Mouse (Mus musculus) cerebellum, adult 2 months (tissue): ENCODE measurements around the gene Bcl2l13. TPM values are rescaled to one million over a fixed set of nuclear protein-coding genes. Genes with fewer than 3 reads are reported as not detected.
"Not testable (repeated sequence)": the region's sequence is repeated elsewhere in the genome, so short reads cannot be mapped to it uniquely, and the experiment has no call there.

Experiments
- DNase-seq, 2 experiments: peaks; one replicate each; pipeline ENCODE4 v3.0.0; 2021
- H3K27ac ChIP-seq: fragments of 200-500 bp; 2 replicates; pipeline ENCODE4 v1.5.1; 2012; ENCODE audit warnings: low read length, control low read depth, inconsistent platforms; ENCODE audit not compliant: insufficient read depth
- H3K27me3 ChIP-seq: fragments of 200-500 bp; 2 replicates; pipeline ENCODE4 v1.6.1; 2012; ENCODE audit warnings: inconsistent platforms, mild to moderate bottlenecking, low read length, moderate library complexity; ENCODE audit not compliant: control insufficient read depth, insufficient read depth
- H3K4me1 ChIP-seq: fragments of 200-500 bp; 2 replicates; pipeline ENCODE4 v1.6.1; 2011; ENCODE audit warnings: low read length; ENCODE audit not compliant: control insufficient read depth, insufficient read depth
- H3K4me3 ChIP-seq: fragments of 200-500 bp; replicated peaks from 2 replicates; pipeline ENCODE3; 2011; ENCODE audit warnings: mild to moderate bottlenecking, low read depth, low read length, control low read depth; ENCODE audit not compliant: insufficient read depth
- CTCF ChIP-seq: fragments of 200-500 bp; IDR thresholded peaks from 2 replicates; pipeline ENCODE4 v1.5.1; 2011; ENCODE audit warnings: low read depth, mild to moderate bottlenecking, control low read depth, low read length, moderate library complexity, borderline replicate concordance; ENCODE audit not compliant: insufficient read depth
- POLR2A ChIP-seq: fragments of 200-500 bp; IDR thresholded peaks from 2 replicates; pipeline ENCODE4 v1.6.1; 2011; ENCODE audit warnings: low read length, control low read depth, borderline replicate concordance; ENCODE audit not compliant: insufficient read depth
- WGBS: fragments of 180-500 bp; shearing (Covaris S2); methylation state at CpG from one replicate; pipeline ENCODE4 v1.1.7; 2018; 5-methylcytosine and 5-hydroxymethylcytosine counted together
- polyA plus RNA-seq: library from polyadenylated mRNA; depleted of rRNA; stranded (reverse); fragments of >200 nt; gene quantifications from 2 replicates; pipeline ENCODE4 v1.2.3, GENCODE M21; 2012

The Bcl2l13 gene
- polyA plus RNA-seq, 1 experiment, result 24.0 TPM

DNA sequence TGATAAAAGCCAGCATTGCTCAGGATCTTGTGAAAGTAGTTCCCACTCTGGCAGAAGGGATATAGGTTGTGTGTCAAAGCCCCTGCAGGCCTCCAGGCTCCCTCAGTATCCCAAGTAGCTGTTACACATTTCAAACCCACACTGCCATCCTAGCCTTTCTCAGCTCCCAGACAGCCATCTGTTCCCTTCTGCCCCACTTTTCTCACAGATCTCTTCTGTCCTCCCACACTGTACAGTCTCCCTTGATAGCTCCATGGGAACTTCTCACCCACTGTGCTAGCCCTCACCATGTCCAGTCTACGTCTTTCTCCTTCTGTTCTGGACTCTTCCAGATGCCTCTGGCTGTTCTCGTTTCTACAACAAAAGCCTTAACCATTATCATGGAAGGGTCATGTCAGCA lies 39.9 kb upstream of the Bcl2l13 start:
- TF ChIP-seq POLR2A (no peak), CTCF (no peak)
- DNase-seq, result peak; percentile 35 to 56
- no peaks in the 10 kb centered on the region for H3K27me3 ChIP-seq
- WGBS, result 22% methylated on average over 2 of the region's 2 CpGs
- peak overlapping the region; percentile 55 for H3K27ac ChIP-seq
- peaks cover 29% of the 10 kb centered on the region for H3K4me1 ChIP-seq
- no peak overlapping the region for H3K4me3 ChIP-seq

GRCm38 (mm10) chr6:120798019-120798418 lies 38.0 kb upstream of the Bcl2l13 start:
- Histone ChIP-seq H3K27ac (peak overlapping the region; percentile 14; the same call in 1 of the 2 replicates), H3K4me3 (no peak overlapping the region), H3K27me3 (no peaks in the 10 kb centered on the region), H3K4me1 (peaks cover 29% of the 10 kb centered on the region)
- WGBS, result 55% methylated on average over 7 of the region's 7 CpGs
- DNase-seq, result peak; percentile 48 to 74
- TF ChIP-seq CTCF (no peak), POLR2A (no peak)

GRCm38 (mm10) chr6:120798905-120799304 lies 37.1 kb upstream of the Bcl2l13 start:
- no peak for DNase-seq
- 86% methylated on average over 4 of the region's 4 CpGs for WGBS
- Histone ChIP-seq H3K27me3 (no peaks in the 10 kb centered on the region), H3K4me1 (peaks cover 29% of the 10 kb centered on the region), H3K27ac (no peak overlapping the region), H3K4me3 (no peak overlapping the region)
- no peak for TF ChIP-seq CTCF
- TF ChIP-seq POLR2A, result no peak

GRCm38 (mm10) chr6:120799581-120800041 lies 36.4 kb upstream of the Bcl2l13 start:
- no peak overlapping the region for H3K27ac ChIP-seq
- TF ChIP-seq POLR2A (no peak), CTCF (no peak)
- H3K4me3 ChIP-seq, result no peak overlapping the region
- WGBS, result 87% methylated on average over 4 of the region's 4 CpGs
- H3K27me3 ChIP-seq, result no peaks in the 10 kb centered on the region
- peaks cover 32% of the 10 kb centered on the region for H3K4me1 ChIP-seq
- no peak for DNase-seq

- no peaks in the 10 kb centered on the region for H3K27me3 ChIP-seq
Measured at GRCm38 (mm10) chr6:120806999-120807737, 28.8 kb upstream of the Bcl2l13 start.

DNA sequence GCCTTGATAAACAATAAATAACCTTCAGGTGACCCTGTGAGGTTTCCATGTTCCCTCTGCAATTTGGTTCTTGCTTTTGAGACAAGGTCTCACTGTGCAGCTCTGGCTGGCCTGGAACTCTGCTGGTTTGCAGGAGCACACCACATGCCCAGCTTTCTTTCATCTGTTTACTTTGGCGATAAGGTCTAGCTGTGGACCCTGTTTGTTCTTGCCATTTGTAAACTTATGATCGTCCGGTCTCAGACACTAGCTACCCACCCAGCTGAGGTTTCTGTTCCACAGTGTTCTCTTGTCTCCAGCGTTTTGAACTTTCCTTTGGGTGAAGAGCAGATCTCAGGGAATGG lies 28.3 kb upstream of the Bcl2l13 start:
- DNase-seq, result no peak
- no peak overlapping the region for H3K4me3 ChIP-seq
- WGBS, result 93% methylated on average over 4 of the region's 4 CpGs
- no peak for TF ChIP-seq POLR2A
- TF ChIP-seq CTCF, result no peak
- H3K4me1 ChIP-seq, result 0 out of 2 replicates have a peak, but pooled peaks cover 4% of the 10 kb centered on the region
- H3K27me3 ChIP-seq, result no peaks in the 10 kb centered on the region
- H3K27ac ChIP-seq, result no peak overlapping the region

More at GRCm38 (mm10) chr6:120806999-120807737, 28.8 kb upstream of the Bcl2l13 start:
- 87% methylated on average over 5 of the region's 5 CpGs for WGBS
- 0 out of 2 replicates have a peak, but pooled peaks cover 4% of the 10 kb centered on the region for H3K4me1 ChIP-seq
- no peak for DNase-seq
- H3K27ac ChIP-seq, result no peak overlapping the region
- TF ChIP-seq POLR2A (no peak), CTCF (no peak)
- no peak overlapping the region for H3K4me3 ChIP-seq

DNA sequence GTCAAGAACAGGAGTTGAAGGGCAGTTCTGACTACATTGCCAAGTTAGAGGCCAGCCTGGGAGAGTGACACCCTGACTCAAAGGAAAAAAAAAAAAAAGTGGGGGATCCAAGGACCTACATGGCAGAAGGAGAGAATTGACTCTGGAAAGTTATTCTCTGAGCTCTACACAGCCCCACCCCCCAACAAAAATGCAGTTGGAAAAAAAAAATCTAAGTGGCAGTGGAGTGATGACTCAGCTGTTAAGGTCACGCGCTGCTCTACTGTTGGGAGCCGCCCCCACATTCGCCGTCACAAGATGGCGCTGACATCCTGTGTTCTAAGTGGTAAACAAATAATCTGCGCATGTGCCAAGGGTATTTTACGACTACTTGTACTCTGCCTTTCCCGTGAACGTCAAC lies 24.0 kb upstream of the Bcl2l13 start:
- not testable (repeated sequence) for H3K4me3 ChIP-seq, DNase-seq, H3K4me1 ChIP-seq, H3K27me3 ChIP-seq, H3K27ac ChIP-seq
- 97% methylated on average over 10 of the region's 10 CpGs for WGBS

DNA sequence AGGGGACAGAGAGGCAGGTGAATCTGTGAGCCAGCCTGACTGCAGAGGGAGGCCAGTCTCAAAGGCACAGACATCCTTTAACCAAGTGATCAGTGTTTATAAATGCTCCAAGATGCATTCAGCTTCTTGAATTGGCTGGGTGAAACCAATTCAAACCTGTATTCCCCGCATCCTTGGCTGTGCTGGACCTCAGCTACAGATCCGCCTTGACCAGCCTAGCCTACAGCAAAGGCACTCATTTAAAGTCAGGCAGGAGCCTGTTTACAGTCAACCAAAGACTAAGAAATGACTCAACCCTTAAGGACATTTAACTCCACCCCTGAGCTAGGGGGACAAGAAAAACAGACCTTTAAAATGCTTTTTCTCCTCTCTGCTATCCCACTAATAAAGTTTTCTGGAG lies 16.7 kb upstream of the Bcl2l13 start:
- no peak for DNase-seq
- WGBS, result 92% methylated on average over 2 of the region's 2 CpGs
- TF ChIP-seq POLR2A (no peak), CTCF (no peak)

More for the DNA sequence above, 16.7 kb upstream of the Bcl2l13 start:
- H3K27me3 ChIP-seq, result no peaks in the 10 kb centered on the region
- H3K27ac ChIP-seq, result no peak overlapping the region
- no peaks in the 10 kb centered on the region for H3K4me1 ChIP-seq
- H3K4me3 ChIP-seq, result no peak overlapping the region
